Mouse (Mus musculus) limb, embryonic 15.5 days (tissue): ENCODE measurements around the gene Tmem236. TPM values are rescaled to one million over a fixed set of nuclear protein-coding genes. Genes with fewer than 3 reads are reported as not detected.

Experiments
- ATAC-seq: fragments of 200-750 bp; cut with Nextera tagmentation; 2 replicates; pipeline ENCODE4 v1.8.0; 2017; ENCODE audit warnings: low read depth, moderate TSS enrichment; ENCODE audit not compliant: insufficient number of reproducible peaks, low FRiP score, low TSS enrichment
- H3K27ac ChIP-seq: fragments of 300-500 bp; sonication (generic); 2 replicates; pipeline ENCODE4 v1.5.1; 2015; ENCODE audit warnings: moderate library complexity, mild to moderate bottlenecking, inconsistent platforms
- H3K27me3 ChIP-seq: fragments of 300-500 bp; sonication (generic); 2 replicates; pipeline ENCODE4 v1.6.1; 2015; ENCODE audit warnings: inconsistent platforms
- H3K36me3 ChIP-seq: fragments of 300-500 bp; sonication (generic); 2 replicates; pipeline ENCODE4 v1.6.1; 2015; ENCODE audit warnings: inconsistent platforms
- H3K4me1 ChIP-seq: fragments of 300-500 bp; sonication (generic); 2 replicates; pipeline ENCODE4 v1.6.1; 2015; ENCODE audit warnings: inconsistent platforms
- H3K4me2 ChIP-seq: fragments of 300-500 bp; sonication (generic); 2 replicates; pipeline ENCODE4 v1.6.1; 2015; ENCODE audit warnings: mild to moderate bottlenecking, inconsistent platforms
- H3K4me3 ChIP-seq: fragments of 300-500 bp; sonication (generic); 2 replicates; pipeline ENCODE4 v1.5.1; 2015; ENCODE audit warnings: mild to moderate bottlenecking, inconsistent platforms
- H3K9ac ChIP-seq: fragments of 300-500 bp; sonication (generic); 2 replicates; pipeline ENCODE4 v1.6.1; 2015; ENCODE audit warnings: inconsistent platforms
- H3K9me3 ChIP-seq: fragments of 300-500 bp; sonication (generic); 2 replicates; pipeline ENCODE4 v1.6.1; 2016; ENCODE audit warnings: inconsistent platforms
- WGBS: fragments of 180-500 bp; shearing (Covaris S2); methylation state at CpG from one replicate; pipeline ENCODE4 v1.1.7; 2015; 5-methylcytosine and 5-hydroxymethylcytosine counted together
- microRNA counts: library from miRNA; unstranded; fragments of <30 nt; microRNA quantifications from one replicate; lab custom pipeline; 2016
- microRNA-seq: library from miRNA; unstranded; fragments of <30 nt; microRNA quantifications from one replicate; pipeline ENCODE4, GENCODE M21; 2016
- polyA plus RNA-seq: library from polyadenylated mRNA; unstranded; fragments of >200 nt; fragmentation: Nextera tagmentation; extraction: Ambion mirVana; gene quantifications from 2 replicates; pipeline ENCODE4 v1.2.1, GENCODE M21; 2015

Tmem236 gene
- polyA plus RNA-seq, 1 experiment from 2014 or later = 0.09 TPM

DNA sequence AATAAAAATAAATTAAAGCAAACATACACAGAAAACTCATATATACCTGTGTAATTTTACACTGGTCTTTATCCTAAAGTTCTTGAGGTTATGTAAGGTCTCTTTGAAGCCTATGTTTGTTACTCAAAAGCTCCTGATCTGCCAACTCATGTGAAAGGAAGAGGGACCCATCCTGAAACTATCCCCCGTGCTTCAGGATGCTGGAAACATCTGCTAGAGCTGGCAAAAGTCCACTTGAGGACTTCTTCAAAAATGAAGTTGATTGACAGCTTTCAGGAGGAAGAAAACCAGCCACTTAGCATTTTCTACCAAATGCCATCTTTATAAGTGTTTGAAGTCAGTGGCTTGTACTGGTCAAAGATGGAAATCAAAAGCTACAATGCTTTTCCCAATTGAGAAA, 94.8 kb downstream of the Tmem236 start:
- Histone ChIP-seq H3K4me2 (no peak overlapping the region), H3K27ac (no peak overlapping the region), H3K9me3 (no peaks in the 10 kb centered on the region), H3K4me3 (no peak overlapping the region), H3K27me3 (no peaks in the 10 kb centered on the region), H3K4me1 (no peaks in the 10 kb centered on the region), H3K9ac (no peak overlapping the region), H3K36me3 (no peaks in the 10 kb centered on the region)
- ATAC-seq = no peak
- WGBS = 47% methylated on average over 1 of the region's 1 CpGs

MicroRNAs within 50 kb of the gene (microRNA counts, 519-probe panel; counts per million panel counts)
- 1,588 counts per million, percentile 18 among the panel's probes with 10 or more counts for microRNA mmu-miR-511 (lab: Ali Mortazavi, UCI)

Small RNA genes lying within 50 kb of the gene (microRNA-seq; reads per million reads assigned to microRNA genes)
- gene Mir511 = 1.2 reads per million

Other genes with a start within 250 kb of the Tmem236 start
- gene Hacd1, start 118.4 kb upstream of the Tmem236 start, polyA plus RNA-seq = 58.0 and 77.5 TPM in 2 replicates
- 67.6 and 69.9 TPM in 2 replicates for gene Stam, start 100.4 kb upstream of the Tmem236 start, polyA plus RNA-seq
- gene Mrc1, start 54.9 kb downstream of the Tmem236 start, polyA plus RNA-seq = 13.0 and 13.1 TPM in 2 replicates
- gene Slc39a12, start 213.8 kb downstream of the Tmem236 start, polyA plus RNA-seq = 0.10 and 0.19 TPM in 2 replicates